Mouse (Mus musculus) megakaryocyte, embryonic 14.5 days (primary cell): Measurements from ENCODE around the gene Cd7.

ENCODE experiments used
- FLI1 ChIP-seq: IDR thresholded peaks from 2 replicates; pipeline ENCODE4 v1.6.1; 2012; ENCODE audit warnings: low read length, inconsistent platforms, mixed read lengths
- GATA1 ChIP-seq: IDR thresholded peaks from 3 replicates; pipeline ENCODE4 v1.6.1; 2012; ENCODE audit warnings: mixed read lengths, low read length, inconsistent platforms, borderline replicate concordance

DNA sequence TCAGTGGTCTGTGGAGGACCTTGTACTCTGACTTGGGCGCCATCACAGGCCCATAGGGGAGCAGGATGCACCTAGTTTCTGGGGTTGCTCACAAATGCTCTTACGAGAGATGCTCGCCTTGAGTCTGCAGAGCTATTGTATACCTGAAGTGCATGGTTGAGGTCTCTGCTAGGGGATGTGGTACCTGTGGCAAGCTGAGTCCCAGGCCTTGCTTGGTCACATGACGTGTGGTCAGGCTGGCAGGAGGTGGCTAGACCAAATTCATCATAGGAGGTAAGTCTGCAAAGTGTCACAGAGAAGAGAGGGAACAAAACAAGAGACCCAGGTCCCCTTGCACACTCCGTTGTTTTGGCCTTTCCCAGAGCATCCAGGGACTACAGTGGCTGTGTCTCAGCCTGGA, 19.7 kb downstream of the Cd7 start:
- TF ChIP-seq GATA1 (no peak), FLI1 (no peak)
